Mouse (Mus musculus): ENCODE data around the gene Olfr789.

Olfr789 gene

GRCm38 (mm10) chr10:129484452-129484851 is at the start of gene Olfr789:
TSS of gene Olfr789 (plus strand) at chr10:129484752.
- DNase-seq = no peak

GRCm38 (mm10) chr10:129461562-129461961 is 23.0 kb upstream of the Olfr789 start, which contains the start of gene Olfr787:
TSS of gene Olfr787 (plus strand) at chr10:129461862.
- DNase-seq = no peak

GRCm38 (mm10) chr10:129470698-129471097 is 13.9 kb upstream of the Olfr789 start, which contains the start of gene Olfr788:
TSS of gene Olfr788 (plus strand) at chr10:129470998.
- no peak for DNase-seq

- no peak for DNase-seq
Measured at GRCm38 (mm10) chr10:129473256-129473655, 11.3 kb upstream of the Olfr789 start.

GRCm38 (mm10) chr10:129473723-129474122 is 10.8 kb upstream of the Olfr789 start:
- no peak for DNase-seq

GRCm38 (mm10) chr10:129490101-129490500 is 5.5 kb downstream of the Olfr789 start:
- no peak for DNase-seq

- DNase-seq = no peak
Measured at GRCm38 (mm10) chr10:129498192-129498591, 13.6 kb downstream of the Olfr789 start, which contains the start of gene Olfr790. TSS of gene Olfr790 (plus strand) at chr10:129498492.

- no peak for DNase-seq
Measured at GRCm38 (mm10) chr10:129521492-129521891, 36.9 kb downstream of the Olfr789 start, which contains the start of gene Olfr791. TSS of gene Olfr791 (plus strand) at chr10:129521792.

- no peak for DNase-seq
Measured at GRCm38 (mm10) chr10:129538862-129539261, 54.3 kb downstream of the Olfr789 start, which contains the start of gene Olfr792. TSS of gene Olfr792 (plus strand) at chr10:129539162.
